Mouse (Mus musculus): ENCODE data around the gene Lancl2. TPM values are rescaled to one million over a fixed set of nuclear protein-coding genes. Genes with fewer than 3 reads are reported as not detected.

Lancl2 gene
- total RNA-seq (2014; rRNA removed), result 112 and 114 TPM in 2 replicates
- polyA plus RNA-seq (2015; fragmentation: Nextera tagmentation; extraction: Ambion mirVana), result 89.5 and 94.1 TPM in 2 replicates

GRCm38 (mm10) chr6:57702376-57702742, at the start of gene Lancl2:
Gene Lancl2, plus strand, starts transcription at chr6:57702540.
- no peaks in the 10 kb centered on the region for H3K9me3 ChIP-seq (ENCODE audit: low read length)
- H3K36me3 ChIP-seq (ENCODE audit: insufficient read depth, low read length), result no peaks in the 10 kb centered on the region
- peak within 1 kb of the TSS; percentile 80 for H3K4me3 ChIP-seq (ENCODE audit: low read depth, low read length)
- TF ChIP-seq CTCF (IDR thresholded peaks at IDR 0.05), result no peak
- H3K27ac ChIP-seq (ENCODE audit: low read depth, low read length), result peak within 1 kb of the TSS; percentile 100
- DNase-seq (ENCODE audit: low spot score), result peak; percentile 67
- no peaks in the 10 kb centered on the region for H3K27me3 ChIP-seq (ENCODE audit: insufficient read depth, low read length)
- peak; percentile 48 for ATAC-seq (ENCODE audit: low FRiP score)
- 0% methylated on average over 10 of the region's 10 CpGs for WGBS
- peak within 1 kb of the TSS; percentile 55 for H3K4me2 ChIP-seq (ENCODE audit: low read depth, low read length, poor library complexity, severe bottlenecking)
- no peaks in the 10 kb centered on the region for H3K4me1 ChIP-seq (ENCODE audit: insufficient read depth, low read length)
- H3K9ac ChIP-seq (replicated peaks; ENCODE audit: low read length, poor library complexity, severe bottlenecking), result peak within 1 kb of the TSS; percentile 97

GRCm38 (mm10) chr6:57661295-57661694, 41.0 kb upstream of the Lancl2 start:
- DNase-seq (ENCODE audit: low spot score) (no peak), ATAC-seq (ENCODE audit: low FRiP score) (no peak)
- Histone ChIP-seq H3K4me2 (ENCODE audit: low read depth, low read length, poor library complexity, severe bottlenecking) (no peak overlapping the region), H3K4me3 (ENCODE audit: low read depth, low read length) (no peak overlapping the region), H3K27me3 (ENCODE audit: insufficient read depth, low read length) (no peaks in the 10 kb centered on the region), H3K36me3 (ENCODE audit: insufficient read depth, low read length) (no peaks in the 10 kb centered on the region), H3K9me3 (ENCODE audit: low read length) (no peaks in the 10 kb centered on the region), H3K9ac (replicated peaks; ENCODE audit: low read length, poor library complexity, severe bottlenecking) (no peak overlapping the region), H3K4me1 (ENCODE audit: insufficient read depth, low read length) (no peaks in the 10 kb centered on the region), H3K27ac (ENCODE audit: low read depth, low read length) (no peak overlapping the region)
- 89% methylated on average over 4 of the region's 4 CpGs for WGBS
- TF ChIP-seq CTCF (IDR thresholded peaks at IDR 0.05), result no peak

- Histone ChIP-seq H3K36me3 (ENCODE audit: insufficient read depth, low read length) (no peaks in the 10 kb centered on the region), H3K9me3 (ENCODE audit: low read length) (no peaks in the 10 kb centered on the region), H3K27ac (ENCODE audit: low read depth, low read length) (no peak overlapping the region), H3K27me3 (ENCODE audit: insufficient read depth, low read length) (no peaks in the 10 kb centered on the region), H3K4me3 (ENCODE audit: low read depth, low read length) (no peak overlapping the region), H3K9ac (replicated peaks; ENCODE audit: low read length, poor library complexity, severe bottlenecking) (no peak overlapping the region), H3K4me1 (ENCODE audit: insufficient read depth, low read length) (no peaks in the 10 kb centered on the region), H3K4me2 (ENCODE audit: low read depth, low read length, poor library complexity, severe bottlenecking) (no peak overlapping the region)
- TF ChIP-seq CTCF (IDR thresholded peaks at IDR 0.05), result no peak
- no peak for ATAC-seq (ENCODE audit: low FRiP score)
- no peak for DNase-seq (ENCODE audit: low spot score)
- WGBS, result 96% methylated on average over 1 of the region's 1 CpGs
Observed at GRCm38 (mm10) chr6:57684156-57684555, 18.2 kb upstream of the Lancl2 start.

GRCm38 (mm10) chr6:57691467-57692261, 10.7 kb upstream of the Lancl2 start, which contains the start of gene Pyurf:
Gene Pyurf, minus strand, starts transcription at chr6:57692078.
- TF ChIP-seq CTCF (IDR thresholded peaks at IDR 0.05), result peak; percentile 18; the same call in 1 of the 2 replicates

GRCm38 (mm10) chr6:57693116-57693515, 9.2 kb upstream of the Lancl2 start:
- H3K4me3 ChIP-seq (ENCODE audit: low read depth, low read length), result no peak overlapping the region
- H3K27ac ChIP-seq (ENCODE audit: low read depth, low read length), result no peak overlapping the region
- H3K9ac ChIP-seq (replicated peaks; ENCODE audit: low read length, poor library complexity, severe bottlenecking), result no peak overlapping the region
- no peak overlapping the region for H3K4me2 ChIP-seq (ENCODE audit: low read depth, low read length, poor library complexity, severe bottlenecking)
- TF ChIP-seq CTCF (IDR thresholded peaks at IDR 0.05), result no peak
- WGBS, result 89% methylated on average over 3 of the region's 3 CpGs
- H3K9me3 ChIP-seq (ENCODE audit: low read length), result no peaks in the 10 kb centered on the region
- DNase-seq (ENCODE audit: low spot score) (no peak), ATAC-seq (ENCODE audit: low FRiP score) (no peak)
- H3K36me3 ChIP-seq (ENCODE audit: insufficient read depth, low read length), result no peaks in the 10 kb centered on the region
- no peaks in the 10 kb centered on the region for H3K4me1 ChIP-seq (ENCODE audit: insufficient read depth, low read length)
- H3K27me3 ChIP-seq (ENCODE audit: insufficient read depth, low read length), result no peaks in the 10 kb centered on the region

More at GRCm38 (mm10) chr6:57691467-57692261, 10.7 kb upstream of the Lancl2 start, which contains the start of gene Pyurf:
- Histone ChIP-seq H3K27me3 (ENCODE audit: insufficient read depth, low read length) (no peaks in the 10 kb centered on the region), H3K36me3 (ENCODE audit: insufficient read depth, low read length) (no peaks in the 10 kb centered on the region), H3K4me1 (ENCODE audit: insufficient read depth, low read length) (no peaks in the 10 kb centered on the region), H3K4me3 (ENCODE audit: low read depth, low read length) (peak within 1 kb of the TSS; percentile 78), H3K27ac (ENCODE audit: low read depth, low read length) (peak within 1 kb of the TSS; percentile 91), H3K9ac (replicated peaks; ENCODE audit: low read length, poor library complexity, severe bottlenecking) (peak within 1 kb of the TSS; percentile 92), H3K4me2 (ENCODE audit: low read depth, low read length, poor library complexity, severe bottlenecking) (peak within 1 kb of the TSS; percentile 87), H3K9me3 (ENCODE audit: low read length) (no peaks in the 10 kb centered on the region)
- WGBS, result under 1% methylated on average over 51 of the region's 52 CpGs
- ATAC-seq (ENCODE audit: low FRiP score), result peak; percentile 98
- DNase-seq (ENCODE audit: low spot score), result peak; percentile 90

GRCm38 (mm10) chr6:57701686-57702085, 654 bp upstream of the Lancl2 start:
- Histone ChIP-seq H3K36me3 (ENCODE audit: insufficient read depth, low read length) (no peaks in the 10 kb centered on the region), H3K9ac (replicated peaks; ENCODE audit: low read length, poor library complexity, severe bottlenecking) (peak overlapping the region; percentile 97), H3K4me1 (ENCODE audit: insufficient read depth, low read length) (no peaks in the 10 kb centered on the region), H3K4me3 (ENCODE audit: low read depth, low read length) (peak overlapping the region; percentile 80), H3K27me3 (ENCODE audit: insufficient read depth, low read length) (no peaks in the 10 kb centered on the region), H3K9me3 (ENCODE audit: low read length) (no peaks in the 10 kb centered on the region), H3K27ac (ENCODE audit: low read depth, low read length) (peak overlapping the region; percentile 100), H3K4me2 (ENCODE audit: low read depth, low read length, poor library complexity, severe bottlenecking) (peak overlapping the region; percentile 55)
- 25% methylated on average over 4 of the region's 4 CpGs for WGBS
- DNase-seq (ENCODE audit: low spot score) (peak; percentile 13), ATAC-seq (ENCODE audit: low FRiP score) (no peak)
- TF ChIP-seq CTCF (IDR thresholded peaks at IDR 0.05), result peak; percentile 14; the same call in 1 of the 2 replicates
